Mouse (Mus musculus): ENCODE measurements at regions not wholly inside any gene's neighbourhood (a gene's known extent, or its start where the extent isn't known, plus 50 kb on each side); places are given as distances from the start of the nearest gene placed in this dataset.
A peak's percentile ranks its signal among the peaks of the same experiment; 100 is the strongest.

DNA sequence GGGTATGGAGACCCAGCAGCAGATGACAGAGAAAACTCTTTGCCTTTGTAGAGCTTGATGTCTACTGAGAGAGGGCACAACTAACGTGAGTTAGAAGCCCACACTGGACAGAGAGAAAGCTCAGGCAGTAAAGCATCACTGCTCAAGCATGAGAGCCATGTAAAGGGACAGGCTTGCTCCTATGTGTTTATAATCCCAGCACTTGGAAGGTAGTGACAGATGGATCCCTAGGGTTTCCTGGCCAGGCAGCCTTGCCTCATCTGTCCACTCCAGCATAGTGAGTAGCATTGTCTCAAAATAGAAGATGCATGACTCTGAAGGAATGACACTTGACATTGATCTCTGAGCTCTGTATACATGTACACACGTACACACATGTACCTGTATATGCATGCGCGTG is 55.9 kb upstream of the Cnksr3 start:
- DNase-seq, result peak; percentile 74

DNA sequence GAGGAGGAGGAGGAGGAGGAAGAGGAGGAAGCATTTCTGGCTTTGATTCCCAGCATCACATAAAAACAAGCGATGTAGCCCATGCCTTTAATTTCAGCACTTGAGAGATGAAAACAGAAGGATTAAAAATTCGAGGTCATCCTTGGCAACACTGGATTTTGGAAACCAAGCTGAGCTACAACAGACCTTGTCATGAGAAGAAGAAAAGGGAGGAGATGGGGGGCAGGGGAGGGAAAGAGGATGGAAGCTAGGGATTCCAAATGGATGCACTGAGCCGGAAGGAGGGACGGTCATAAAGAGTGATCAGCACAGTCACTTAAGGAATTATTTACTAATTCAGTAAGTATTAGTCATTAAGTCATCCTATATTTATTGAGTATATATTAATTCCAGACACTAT is 55.1 kb upstream of the Cnksr3 start:
- no peak for DNase-seq

DNA sequence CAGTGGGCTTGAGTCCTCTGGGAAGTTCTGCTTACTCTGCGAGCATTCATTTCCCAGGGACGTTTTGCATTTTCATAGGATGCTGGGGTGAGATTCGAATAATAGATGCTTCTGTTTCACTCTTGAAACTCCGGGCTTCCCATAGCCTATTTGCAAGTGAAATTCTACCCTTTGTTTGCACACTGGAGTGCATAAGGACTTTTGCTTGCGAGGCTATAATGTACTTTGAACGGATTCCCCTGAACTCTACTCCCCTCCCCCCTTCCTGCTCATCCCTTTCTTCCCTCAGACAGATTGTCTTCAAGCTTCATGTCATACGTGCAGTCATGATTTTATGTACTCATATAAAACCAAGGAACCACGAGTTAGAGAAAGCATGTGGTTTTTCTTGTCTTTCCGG is 53.4 kb upstream of the Cnksr3 start:
- DNase-seq, result no peak

DNA sequence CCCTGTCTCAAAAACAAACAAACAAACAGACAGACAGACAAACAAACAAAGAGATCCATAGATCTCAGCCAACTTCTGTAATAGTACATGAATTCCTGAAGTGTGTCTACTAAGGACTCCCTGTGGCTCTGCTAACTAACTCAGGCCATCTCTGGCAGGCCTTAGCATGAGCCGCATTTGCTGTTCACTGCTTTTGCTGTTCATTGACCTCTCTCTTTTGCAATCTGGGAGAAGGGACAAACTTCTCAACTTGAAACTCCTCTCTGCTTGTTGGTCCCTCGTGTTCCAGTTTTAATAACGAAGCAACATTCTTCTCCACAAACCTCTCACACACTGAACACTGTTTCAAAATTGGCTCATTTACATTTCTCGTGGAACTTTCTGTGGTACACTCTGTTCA is 52.7 kb upstream of the Cnksr3 start:
- DNase-seq, result no peak
